Mouse (Mus musculus) brown adipose tissue, adult 24 weeks (tissue): ENCODE measurements around the gene Ankle1. TPM values are rescaled to one million over a fixed set of nuclear protein-coding genes. Genes with fewer than 3 reads are reported as not detected.

Source experiments
- H3K27ac ChIP-seq: fragments of 200-500 bp; replicated peaks from 2 replicates; pipeline ENCODE4 v1.5.1; 2012; ENCODE audit warnings: low read depth, mild to moderate bottlenecking, low read length
- H3K4me1 ChIP-seq: fragments of 200-500 bp; 2 replicates; pipeline ENCODE4 v1.6.1; 2012; ENCODE audit warnings: low read length, mixed read lengths; ENCODE audit not compliant: control insufficient read depth, insufficient read depth, insufficient read length
- H3K4me3 ChIP-seq: fragments of 200-500 bp; 2 replicates; pipeline ENCODE4 v1.5.1; 2012; ENCODE audit warnings: low read depth, mild to moderate bottlenecking, low read length, moderate library complexity; ENCODE audit not compliant: insufficient read depth
- polyA plus RNA-seq: library from polyadenylated mRNA; stranded (reverse); fragments of >200 nt; gene quantifications from 2 replicates; pipeline ENCODE4 v1.2.4, GENCODE M21; 2012; ENCODE audit not compliant: missing spikeins, insufficient read depth, insufficient read length

Gene Ankle1
- polyA plus RNA-seq, 1 experiment: not detected

- peak overlapping the region; percentile 72 for H3K4me3 ChIP-seq
- H3K4me1 ChIP-seq: peaks cover 8% of the 10 kb centered on the region
- peak overlapping the region; percentile 100 for H3K27ac ChIP-seq
Observed at GRCm38 (mm10) chr8:71394481-71394880, 11.3 kb upstream of the Ankle1 start.

- peak overlapping the region; percentile 100 for H3K27ac ChIP-seq
- H3K4me1 ChIP-seq: peaks cover 8% of the 10 kb centered on the region
- peak overlapping the region; percentile 72 for H3K4me3 ChIP-seq
Observed at GRCm38 (mm10) chr8:71395071-71395470, 10.7 kb upstream of the Ankle1 start.

DNA sequence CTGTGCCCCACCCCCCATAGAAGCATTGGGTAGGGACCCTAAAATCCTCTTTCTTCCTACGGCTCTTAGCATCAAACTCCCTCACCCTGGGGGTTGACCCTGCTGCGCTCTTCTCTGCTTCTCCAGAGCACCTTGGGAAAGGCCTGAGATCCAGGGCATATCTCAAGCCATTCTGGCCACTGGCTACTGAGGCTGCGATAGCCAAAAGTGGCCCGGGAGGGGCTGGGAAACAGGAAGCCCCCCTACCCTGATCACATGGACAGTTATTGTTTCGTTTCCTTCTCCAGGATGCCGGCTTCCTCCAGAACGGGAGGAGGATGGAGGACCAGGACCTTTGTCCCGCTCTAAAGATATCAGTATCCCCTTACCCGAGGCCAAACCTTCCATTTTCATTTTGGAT lies 10.2 kb upstream of the Ankle1 start, which contains the start of gene Ushbp1:
Ushbp1 (minus strand) TSS at position 174 of the 400 bp plus-strand sequence.
- H3K4me1 ChIP-seq: peaks cover 8% of the 10 kb centered on the region
- H3K27ac ChIP-seq: peak within 1 kb of the TSS; percentile 100
- peak within 1 kb of the TSS; percentile 72 for H3K4me3 ChIP-seq

DNA sequence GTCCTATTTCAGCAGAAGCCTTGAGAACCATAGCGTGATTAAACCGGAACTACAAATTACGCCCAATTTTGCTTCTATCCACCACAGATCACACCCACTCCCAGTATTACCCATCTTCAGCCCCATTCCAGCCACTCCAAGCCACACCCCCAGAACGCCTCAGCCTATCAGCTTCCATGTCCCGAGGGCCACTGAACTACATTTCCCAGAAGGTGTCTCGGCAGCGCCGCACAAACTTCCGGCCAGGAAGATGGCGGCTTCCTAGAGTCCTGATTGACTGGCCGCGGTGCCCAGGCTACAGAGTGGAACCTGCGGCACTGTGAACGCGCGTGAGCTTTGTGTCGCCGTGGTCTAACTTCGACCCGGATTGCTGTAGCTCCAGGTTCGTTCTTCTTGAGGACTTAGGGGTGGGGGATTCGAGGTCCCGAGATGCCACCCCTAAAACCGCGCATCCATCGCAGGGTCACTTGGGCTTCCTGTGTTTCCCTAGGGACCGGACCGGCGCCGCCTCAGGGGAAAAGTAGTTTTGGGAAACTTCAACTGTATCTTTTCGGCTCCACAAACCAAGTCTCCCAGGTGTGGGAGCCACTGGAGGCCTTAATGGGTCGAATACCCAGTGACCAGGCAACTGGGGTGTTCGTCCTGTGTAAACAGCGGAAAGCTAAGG lies 9.0 kb upstream of the Ankle1 start, which contains the start of gene Babam1:
Babam1 (plus strand) TSS at position 223 of the 667 bp plus-strand sequence.
- peaks cover 8% of the 10 kb centered on the region for H3K4me1 ChIP-seq
- peak within 1 kb of the TSS; percentile 97 for H3K27ac ChIP-seq
- H3K4me3 ChIP-seq: peak within 1 kb of the TSS; percentile 78

GRCm38 (mm10) chr8:71397701-71398100 lies 8.1 kb upstream of the Ankle1 start:
- Histone ChIP-seq H3K4me3 (peak overlapping the region; percentile 78), H3K4me1 (peaks cover 8% of the 10 kb centered on the region), H3K27ac (no peak overlapping the region)

DNA sequence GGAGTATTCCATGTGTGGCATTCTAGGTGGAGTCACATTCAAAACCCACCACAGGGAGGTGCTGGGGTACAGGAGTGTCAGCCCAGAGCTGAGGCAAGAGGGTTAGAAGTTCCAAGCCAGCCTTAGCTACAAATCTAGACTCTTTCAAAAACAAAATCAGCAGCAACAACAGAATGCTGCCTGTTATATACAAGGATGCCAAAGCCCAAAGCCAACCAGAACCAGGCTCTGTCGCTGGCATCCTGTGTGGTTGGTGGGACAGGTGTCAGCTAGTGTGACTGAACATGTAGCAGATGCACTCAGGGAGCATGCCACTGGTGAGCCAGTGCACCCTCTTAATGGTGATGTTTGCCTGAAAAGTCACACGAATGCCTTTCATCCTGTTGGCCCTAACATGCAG lies 5.0 kb upstream of the Ankle1 start:
- H3K4me1 ChIP-seq: peaks cover 8% of the 10 kb centered on the region
- no peak overlapping the region for H3K4me3 ChIP-seq
- H3K27ac ChIP-seq: no peak overlapping the region

- H3K4me3 ChIP-seq: no peak overlapping the region
- no peak overlapping the region for H3K27ac ChIP-seq
- peaks cover 8% of the 10 kb centered on the region for H3K4me1 ChIP-seq
Observed at GRCm38 (mm10) chr8:71401454-71401853, 4.4 kb upstream of the Ankle1 start.

GRCm38 (mm10) chr8:71402446-71402964 lies 3.3 kb upstream of the Ankle1 start:
- Histone ChIP-seq H3K27ac (no peak overlapping the region), H3K4me1 (peaks cover 4% of the 10 kb centered on the region), H3K4me3 (no peak overlapping the region)

GRCm38 (mm10) chr8:71403107-71403885 lies 2.5 kb upstream of the Ankle1 start:
- Histone ChIP-seq H3K27ac (no peak overlapping the region), H3K4me3 (no peak overlapping the region), H3K4me1 (no peaks in the 10 kb centered on the region; the same call in 1 of the 2 replicates)

DNA sequence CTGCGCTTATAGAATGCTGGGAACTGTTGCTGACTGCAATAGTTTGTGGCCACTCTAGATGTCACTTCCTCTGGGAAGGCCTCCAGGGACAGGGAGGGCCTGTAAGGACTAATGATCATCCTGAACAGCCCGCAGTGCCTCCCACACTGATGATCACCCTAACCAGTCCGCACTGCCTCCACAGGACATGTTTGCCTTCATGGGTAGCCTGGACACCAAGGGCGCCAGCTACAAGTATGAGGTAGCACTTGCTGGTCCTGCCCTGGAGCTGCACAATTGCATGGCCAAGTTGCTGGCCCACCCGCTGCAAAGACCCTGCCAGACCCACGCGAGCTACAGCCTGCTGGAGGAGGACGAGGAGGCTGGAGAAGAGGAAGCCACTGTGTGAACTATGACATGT lies 1.8 kb upstream of the Ankle1 start:
- Histone ChIP-seq H3K4me1 (no peaks in the 10 kb centered on the region; the same call in 1 of the 2 replicates), H3K27ac (no peak overlapping the region), H3K4me3 (no peak overlapping the region)

DNA sequence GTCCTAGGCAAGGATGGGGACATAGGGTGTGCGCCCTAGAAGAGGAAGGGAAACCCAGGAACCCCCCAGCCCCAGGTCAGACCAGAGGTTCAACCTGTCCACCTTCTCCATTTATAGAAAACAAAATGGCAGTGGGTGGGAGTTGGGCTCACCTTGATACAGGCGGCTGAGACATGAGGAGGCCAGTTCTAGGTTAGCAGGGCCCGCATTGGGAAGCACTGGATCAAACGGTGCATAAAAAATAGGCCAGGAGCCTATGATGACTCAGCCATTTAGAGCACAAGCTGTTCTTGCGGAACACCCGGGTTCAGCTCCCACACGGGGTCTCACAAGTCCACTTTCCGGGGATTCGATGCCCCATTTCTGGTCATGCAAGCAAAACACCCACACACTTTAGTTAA lies 859 bp upstream of the Ankle1 start:
- Histone ChIP-seq H3K27ac (no peak overlapping the region), H3K4me1 (no peaks in the 10 kb centered on the region; the same call in 1 of the 2 replicates), H3K4me3 (no peak overlapping the region)

GRCm38 (mm10) chr8:71406099-71407015 lies 547 bp downstream of the Ankle1 start:
- peak overlapping the region; percentile 39 for H3K4me3 ChIP-seq
- no peaks in the 10 kb centered on the region; the same call in 1 of the 2 replicates for H3K4me1 ChIP-seq
- no peak overlapping the region for H3K27ac ChIP-seq

GRCm38 (mm10) chr8:71407441-71407840 lies 1.6 kb downstream of the Ankle1 start:
- no peak overlapping the region for H3K27ac ChIP-seq
- no peaks in the 10 kb centered on the region; the same call in 1 of the 2 replicates for H3K4me1 ChIP-seq

DNA sequence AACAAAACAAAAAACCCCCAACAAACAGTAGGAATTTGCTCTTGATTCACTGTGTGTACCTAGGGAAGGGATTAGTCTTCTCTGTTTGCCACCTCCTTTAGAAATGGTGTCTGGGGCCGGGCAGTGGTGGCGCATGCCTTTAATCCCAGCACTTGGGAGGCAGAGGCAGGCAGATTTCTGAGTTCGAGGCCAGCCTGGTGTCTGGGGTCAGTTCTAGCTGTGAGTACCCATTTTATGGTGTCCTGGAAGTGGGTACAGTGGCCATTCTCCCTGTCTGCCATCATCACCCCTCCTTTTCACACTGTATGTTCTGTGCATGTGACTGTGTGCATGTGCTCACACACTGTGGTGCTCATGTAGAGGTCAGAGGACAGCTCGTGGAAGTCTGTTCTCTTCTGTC lies 2.4 kb downstream of the Ankle1 start:
- Histone ChIP-seq H3K4me3 (no peak overlapping the region), H3K4me1 (no peaks in the 10 kb centered on the region; the same call in 1 of the 2 replicates), H3K27ac (no peak overlapping the region)

More at GRCm38 (mm10) chr8:71407441-71407840, 1.6 kb downstream of the Ankle1 start:
- H3K4me3 ChIP-seq: no peak overlapping the region
